Mouse (Mus musculus) ES-Bruce4 (cell line): ENCODE data around the gene Zcchc13. TPM values are rescaled to one million over a fixed set of nuclear protein-coding genes. Genes with fewer than 3 reads are reported as not detected.

Experiments
- H3K27ac ChIP-seq: 2 replicates; pipeline ENCODE4 v1.5.1; 2012; ENCODE audit warnings: low read length, inconsistent platforms; ENCODE audit not compliant: insufficient read depth
- H3K27me3 ChIP-seq: 2 replicates; pipeline ENCODE4 v1.6.1; 2012; ENCODE audit warnings: mild to moderate bottlenecking, low read length, inconsistent platforms; ENCODE audit not compliant: control insufficient read depth, poor library complexity, insufficient read depth, severe bottlenecking
- H3K36me3 ChIP-seq: 2 replicates; pipeline ENCODE4 v1.6.1; 2012; ENCODE audit warnings: inconsistent platforms, mild to moderate bottlenecking, low read length, moderate library complexity; ENCODE audit not compliant: control insufficient read depth, poor library complexity, insufficient read depth, severe bottlenecking
- H3K4me1 ChIP-seq: one replicate; pipeline ENCODE4 v1.8.1; 2011; ENCODE audit warnings: low read length; ENCODE audit not compliant: control insufficient read depth, insufficient read depth
- H3K4me3 ChIP-seq: 2 replicates; pipeline ENCODE4 v1.5.1; 2011; ENCODE audit warnings: low read depth, mild to moderate bottlenecking, low read length
- H3K9ac ChIP-seq: 2 replicates; pipeline ENCODE4 v1.6.1; 2012; ENCODE audit warnings: low read depth, mild to moderate bottlenecking, inconsistent platforms; ENCODE audit not compliant: poor library complexity, severe bottlenecking
- H3K9me3 ChIP-seq: replicated peaks from 2 replicates; pipeline ENCODE4 v1.6.1; 2012; ENCODE audit warnings: mild to moderate bottlenecking, low read length, inconsistent platforms; ENCODE audit not compliant: control insufficient read depth, poor library complexity, insufficient read depth, severe bottlenecking
- CTCF ChIP-seq: IDR thresholded peaks from one replicate; pipeline ENCODE4 v1.8.1; 2011; ENCODE audit warnings: low read depth, low read length
- EP300 ChIP-seq: IDR thresholded peaks from 2 replicates; pipeline ENCODE4 v1.6.1; 2011; ENCODE audit warnings: low read depth, low read length; ENCODE audit not compliant: insufficient read depth
- POLR2A ChIP-seq: IDR thresholded peaks from one replicate; pipeline ENCODE4 v1.8.1; 2011; ENCODE audit warnings: low read length; ENCODE audit not compliant: insufficient read depth
- polyA plus RNA-seq: library from polyadenylated mRNA; stranded (reverse); fragments of >200 nt; gene quantifications from 2 replicates; pipeline ENCODE4 v1.2.4, GENCODE M21; 2011; ENCODE audit warnings: low read depth; ENCODE audit not compliant: missing spikeins, insufficient read depth, insufficient read length

The Zcchc13 gene
- polyA plus RNA-seq: not detected in 2 replicates

GRCm38 (mm10) chrX:103630303-103630702 lies at the start of gene Zcchc13:
Gene Zcchc13 (plus strand): TSS chrX:103630586.
- Histone ChIP-seq H3K9me3 (no peaks in the 10 kb centered on the region), H3K36me3 (no peaks in the 10 kb centered on the region), H3K27ac (no peak within 1 kb of the TSS), H3K27me3 (no peaks in the 10 kb centered on the region), H3K4me1 (no peaks in the 10 kb centered on the region), H3K9ac (0 out of 2 replicates have a peak within 1 kb of the TSS, but pooled peaks have one; percentile 4), H3K4me3 (peak within 1 kb of the TSS; percentile 42)
- TF ChIP-seq EP300 (no peak), CTCF (no peak), POLR2A (no peak)

- no peak overlapping the region for H3K4me3 ChIP-seq
- no peaks in the 10 kb centered on the region for H3K27me3 ChIP-seq
- H3K9ac ChIP-seq: no peak overlapping the region
- no peak for TF ChIP-seq EP300
- TF ChIP-seq CTCF: no peak
- TF ChIP-seq POLR2A: no peak
- H3K36me3 ChIP-seq: no peaks in the 10 kb centered on the region; the same call in 1 of the 2 replicates
- H3K27ac ChIP-seq: no peak overlapping the region
- H3K4me1 ChIP-seq: no peaks in the 10 kb centered on the region
- peaks cover 6% of the 10 kb centered on the region; the same call in 1 of the 2 replicates for H3K9me3 ChIP-seq
Measured at GRCm38 (mm10) chrX:103584262-103584661, 46.1 kb upstream of the Zcchc13 start.

- TF ChIP-seq POLR2A: no peak
- no peak for TF ChIP-seq CTCF
- TF ChIP-seq EP300: no peak
- H3K36me3 ChIP-seq: peaks cover 11% of the 10 kb centered on the region
- H3K27me3 ChIP-seq: no peaks in the 10 kb centered on the region
Measured at GRCm38 (mm10) chrX:103592056-103592455, 38.3 kb upstream of the Zcchc13 start.

GRCm38 (mm10) chrX:103602553-103602952 lies 27.8 kb upstream of the Zcchc13 start:
- Histone ChIP-seq H3K27ac (no peak overlapping the region), H3K9me3 (no peaks in the 10 kb centered on the region), H3K4me1 (no peaks in the 10 kb centered on the region), H3K4me3 (no peak overlapping the region), H3K9ac (no peak overlapping the region), H3K27me3 (no peaks in the 10 kb centered on the region), H3K36me3 (peaks cover 12% of the 10 kb centered on the region)
- no peak for TF ChIP-seq EP300
- no peak for TF ChIP-seq POLR2A
- no peak for TF ChIP-seq CTCF

More at GRCm38 (mm10) chrX:103592056-103592455, 38.3 kb upstream of the Zcchc13 start:
- H3K9me3 ChIP-seq: no peaks in the 10 kb centered on the region
- no peak overlapping the region for H3K27ac ChIP-seq
- no peak overlapping the region for H3K9ac ChIP-seq
- no peak overlapping the region for H3K4me3 ChIP-seq
- H3K4me1 ChIP-seq: no peaks in the 10 kb centered on the region

- no peak overlapping the region for H3K4me3 ChIP-seq
- no peak overlapping the region for H3K9ac ChIP-seq
- TF ChIP-seq EP300 (no peak), CTCF (no peak), POLR2A (no peak)
- no peak overlapping the region for H3K27ac ChIP-seq
- H3K9me3 ChIP-seq: no peaks in the 10 kb centered on the region
- peaks cover 17% of the 10 kb centered on the region for H3K36me3 ChIP-seq
- H3K4me1 ChIP-seq: no peaks in the 10 kb centered on the region
- H3K27me3 ChIP-seq: no peaks in the 10 kb centered on the region
Measured at GRCm38 (mm10) chrX:103604211-103604610, 26.2 kb upstream of the Zcchc13 start.

GRCm38 (mm10) chrX:103605473-103605872 lies 24.9 kb upstream of the Zcchc13 start:
- Histone ChIP-seq H3K27me3 (no peaks in the 10 kb centered on the region), H3K9me3 (no peaks in the 10 kb centered on the region), H3K4me1 (no peaks in the 10 kb centered on the region), H3K36me3 (peaks cover 22% of the 10 kb centered on the region), H3K9ac (no peak overlapping the region), H3K27ac (no peak overlapping the region), H3K4me3 (no peak overlapping the region)
- TF ChIP-seq POLR2A (no peak), CTCF (no peak), EP300 (no peak)
